Mouse (Mus musculus): Measurements from ENCODE around the gene Rhbdl3.
"Not testable (repeated sequence)": the region's sequence is repeated elsewhere in the genome, so short reads cannot be mapped to it uniquely, and the experiment has no call there.

The Rhbdl3 gene

DNA sequence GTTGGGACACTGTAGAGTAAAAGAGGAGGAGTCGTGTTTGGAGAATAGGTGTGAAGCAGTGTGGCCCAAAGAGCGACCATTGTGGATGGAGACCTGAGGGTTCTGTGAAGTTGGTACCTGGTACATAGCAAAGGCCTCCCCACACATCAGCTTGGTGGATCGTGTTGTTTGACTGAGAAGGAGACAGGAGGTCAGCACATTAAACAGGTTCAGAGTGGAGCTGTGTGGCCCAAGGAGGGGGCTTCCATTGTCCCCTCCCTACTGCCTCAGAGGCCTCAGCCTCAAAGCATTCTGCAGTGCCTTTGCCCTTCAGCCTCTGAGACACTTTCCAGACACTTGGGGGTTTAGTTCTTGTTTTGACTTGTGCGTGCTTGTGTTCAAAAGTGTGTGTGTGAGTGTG, 13.2 kb downstream of the Rhbdl3 start:
- DNase-seq, result no peak

DNA sequence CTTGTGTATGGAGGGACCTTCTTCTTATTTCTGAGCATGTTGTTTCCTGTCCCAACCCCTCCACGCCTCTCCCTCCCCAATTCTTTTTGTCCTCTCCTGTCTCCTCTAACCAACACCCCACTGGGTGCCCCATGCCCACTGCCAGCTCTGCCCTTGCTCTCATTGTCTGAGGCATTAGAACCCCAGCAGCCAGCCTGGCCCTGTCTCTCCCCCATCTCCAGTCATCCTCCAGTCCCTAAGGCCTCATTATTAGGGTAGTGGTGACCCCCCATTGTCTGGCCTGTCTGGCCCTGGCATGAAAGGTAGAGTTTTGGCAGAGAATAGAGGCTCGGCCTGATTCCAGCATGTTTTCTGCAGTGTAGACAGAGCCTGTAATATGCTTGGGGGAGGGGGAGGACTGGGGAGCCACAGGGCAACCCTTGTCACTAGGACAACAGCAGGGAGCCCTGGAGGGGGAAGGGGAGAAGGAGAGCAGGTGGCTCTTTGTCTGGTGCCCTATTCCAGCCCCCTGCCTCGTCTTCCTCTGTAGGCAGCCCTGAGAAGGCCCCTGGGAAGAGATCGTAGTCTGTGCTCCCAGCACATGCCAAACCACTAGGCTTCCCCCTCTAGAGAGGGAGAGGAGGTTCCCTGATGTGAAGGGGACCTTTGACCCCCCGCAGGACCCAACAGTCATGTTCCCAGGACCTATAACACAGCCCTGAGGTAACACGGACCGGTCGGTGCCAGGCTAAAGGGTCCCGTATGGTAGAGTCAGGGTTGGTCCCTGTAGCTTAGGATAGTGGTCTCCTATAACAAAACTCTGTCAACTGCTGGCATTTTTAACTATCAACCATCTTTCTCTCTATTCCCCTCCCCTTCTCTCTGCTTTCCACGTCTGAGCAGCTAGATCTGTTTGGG, 15.3 kb downstream of the Rhbdl3 start:
- DNase-seq, result no peak

DNA sequence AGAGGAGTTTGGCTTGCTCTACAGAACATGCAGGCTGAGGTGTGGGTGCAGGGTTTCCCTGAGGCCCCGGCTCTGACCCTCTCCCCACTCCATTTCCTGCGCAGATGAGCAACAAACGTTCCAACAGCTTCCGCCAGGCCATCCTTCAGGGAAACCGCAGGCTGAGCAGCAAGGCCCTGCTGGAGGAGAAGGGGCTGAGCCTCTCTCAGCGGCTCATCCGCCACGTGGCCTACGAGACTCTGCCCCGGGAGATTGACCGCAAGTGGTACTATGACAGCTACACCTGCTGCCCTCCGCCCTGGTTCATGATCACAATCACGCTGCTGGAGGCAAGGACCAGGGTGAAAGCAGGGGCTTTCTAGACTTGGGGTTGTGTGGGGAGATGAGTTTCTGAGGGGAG, 22.5 kb downstream of the Rhbdl3 start:
- DNase-seq, result peak; percentile 70

DNA sequence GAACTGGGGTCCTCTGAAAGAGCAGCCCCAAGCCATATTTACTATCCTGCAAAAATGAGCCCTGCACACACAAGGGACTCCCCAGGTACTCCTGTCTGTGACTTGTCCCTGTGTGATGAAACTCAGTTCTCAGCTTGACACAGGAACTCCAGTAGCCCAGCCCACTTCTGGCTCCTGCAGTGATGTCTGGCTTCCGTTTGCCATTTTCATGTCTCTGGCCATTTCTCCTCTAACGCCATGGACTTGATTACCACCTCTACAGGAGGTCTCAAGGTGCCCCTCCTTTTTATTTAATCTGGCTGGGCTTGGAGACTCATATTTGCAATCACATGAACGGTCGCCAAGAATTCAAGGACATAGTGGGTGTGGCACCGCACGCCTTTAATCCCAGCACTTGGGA, 23.9 kb downstream of the Rhbdl3 start:
- no peak for DNase-seq

DNA sequence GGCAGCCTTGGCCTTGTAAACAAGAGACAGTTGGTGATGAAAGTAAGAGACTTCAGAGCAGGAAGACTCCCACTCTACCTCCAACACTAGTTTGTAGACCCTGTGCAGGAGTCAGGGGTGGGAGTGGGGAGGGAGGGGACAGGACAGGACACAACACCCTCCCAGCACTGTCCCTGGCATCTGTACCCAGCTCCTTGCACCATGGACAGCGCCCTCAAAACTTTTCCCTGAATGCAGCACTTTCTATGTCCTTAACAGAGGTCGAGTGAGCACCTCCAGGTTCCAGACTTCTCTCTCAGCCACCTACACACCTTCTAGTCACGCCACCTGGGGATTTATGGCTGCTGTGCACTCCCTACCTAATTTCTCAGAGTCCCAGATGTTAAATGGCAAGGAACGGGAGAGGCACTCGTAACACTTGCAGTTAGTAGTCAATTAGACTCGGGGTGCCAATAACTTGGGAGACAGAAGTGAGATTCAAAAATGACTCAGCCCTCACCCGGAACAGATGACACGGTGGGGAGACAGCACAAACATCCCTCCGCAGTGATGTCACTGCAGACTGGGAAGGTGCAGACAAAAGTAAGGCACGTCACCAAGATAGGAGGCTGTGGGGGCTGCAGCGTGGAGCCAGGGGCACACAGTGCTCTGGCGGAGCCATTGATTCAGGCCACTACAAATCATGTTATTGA, 32.1 kb downstream of the Rhbdl3 start:
- no peak for DNase-seq

DNA sequence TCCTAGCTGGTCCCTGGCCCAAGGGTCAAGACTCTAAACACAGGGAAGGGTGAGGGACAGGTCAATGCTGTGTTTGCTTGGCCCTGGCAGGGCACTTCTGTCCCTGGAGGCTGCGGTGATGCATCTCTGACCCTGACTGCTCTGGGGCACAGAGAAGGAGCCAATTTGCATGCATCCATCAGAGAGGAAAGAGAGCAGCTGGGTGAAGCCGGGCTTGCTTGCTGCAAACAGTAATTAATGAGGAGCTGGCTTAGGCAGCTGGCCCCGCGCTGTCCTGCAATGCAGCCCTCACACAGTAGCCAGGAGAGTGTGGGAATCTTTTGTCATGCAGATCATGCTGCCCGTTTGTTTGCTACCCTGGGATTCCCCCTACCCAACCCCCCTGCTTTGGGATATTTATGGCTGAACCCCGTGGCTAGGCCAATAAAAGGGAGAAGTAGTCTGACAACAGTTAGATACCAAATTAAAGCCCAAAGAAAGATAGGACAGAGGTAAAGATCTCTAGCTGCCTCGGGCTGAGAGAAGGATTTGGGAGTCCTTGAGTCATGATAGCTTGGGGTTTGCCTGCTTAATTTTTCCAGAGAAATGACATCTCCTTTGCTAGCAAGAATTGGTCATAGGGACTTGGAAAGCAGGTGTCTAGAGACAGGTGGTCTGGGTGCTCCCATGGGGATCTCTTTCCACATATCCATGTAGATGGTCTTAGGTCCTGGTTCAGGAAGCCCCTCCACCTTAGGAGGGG, 35.1 kb downstream of the Rhbdl3 start:
- no peak for DNase-seq

DNA sequence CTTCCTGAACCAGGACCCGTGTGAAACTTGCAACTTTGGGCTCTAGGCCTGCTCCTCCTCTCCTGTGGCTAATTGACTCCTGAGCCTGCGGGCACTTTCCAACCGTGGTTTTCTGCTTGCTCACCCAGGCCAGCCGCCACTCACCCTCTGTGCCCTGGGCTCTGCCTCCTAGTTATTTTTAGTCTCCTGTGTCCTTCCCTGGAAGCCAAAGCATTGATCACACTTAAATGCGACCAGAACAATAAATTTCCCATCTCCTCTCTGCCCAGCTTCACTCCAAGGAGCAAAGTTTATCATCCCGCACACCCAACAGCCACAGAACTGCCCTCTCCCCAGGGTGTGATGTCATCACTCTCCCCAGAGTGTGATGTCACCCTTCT, 35.6 kb downstream of the Rhbdl3 start:
- DNase-seq, result no peak

DNA sequence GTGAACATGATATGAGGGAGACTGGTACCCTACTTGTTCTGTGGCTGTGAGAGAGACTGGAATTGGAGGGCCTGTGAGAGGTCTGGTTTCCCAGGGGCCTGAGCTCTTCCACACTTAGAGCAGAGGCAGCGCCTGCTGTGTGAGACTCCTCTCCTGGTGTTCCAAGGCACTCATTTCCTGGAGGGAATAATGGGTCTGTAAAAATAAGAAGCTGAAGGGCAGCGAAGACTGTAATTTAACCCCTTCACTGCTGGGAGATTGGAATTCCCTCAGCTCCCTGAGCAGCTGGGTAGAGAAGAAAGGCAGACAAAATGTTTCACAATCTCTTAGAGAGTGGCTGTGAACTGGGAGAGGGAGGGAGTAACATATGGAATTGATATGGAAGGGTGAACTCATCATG, 41.8 kb downstream of the Rhbdl3 start:
- DNase-seq, result no peak

DNA sequence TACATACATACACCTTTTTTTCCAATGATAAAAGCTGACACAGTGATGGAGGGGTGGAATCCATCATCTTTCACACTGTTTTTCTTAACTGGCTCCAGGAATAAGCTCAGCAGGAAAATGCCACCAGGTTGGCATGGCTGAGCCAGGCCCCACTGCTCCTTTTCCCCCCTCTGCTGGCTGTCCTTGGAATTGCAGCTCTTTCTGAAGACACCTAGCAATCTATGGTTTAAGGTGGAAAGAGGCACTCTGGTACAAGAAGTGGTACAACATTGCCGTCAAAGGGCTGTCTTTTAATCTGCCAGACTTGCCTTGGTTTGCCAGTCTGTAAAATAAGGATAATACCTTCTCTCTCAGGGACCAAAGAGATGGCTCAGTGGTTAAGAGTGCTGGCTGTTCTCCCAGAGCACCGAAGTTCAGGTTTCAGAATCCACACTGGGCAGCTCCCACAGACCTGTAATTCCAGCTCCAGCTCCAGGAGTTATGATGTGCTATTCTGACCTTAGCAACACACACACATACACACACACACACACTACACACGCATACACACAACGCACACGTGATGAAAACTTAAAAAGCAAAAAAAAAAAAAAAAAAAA, 51.2 kb downstream of the Rhbdl3 start:
- peak; percentile 87 for DNase-seq

DNA sequence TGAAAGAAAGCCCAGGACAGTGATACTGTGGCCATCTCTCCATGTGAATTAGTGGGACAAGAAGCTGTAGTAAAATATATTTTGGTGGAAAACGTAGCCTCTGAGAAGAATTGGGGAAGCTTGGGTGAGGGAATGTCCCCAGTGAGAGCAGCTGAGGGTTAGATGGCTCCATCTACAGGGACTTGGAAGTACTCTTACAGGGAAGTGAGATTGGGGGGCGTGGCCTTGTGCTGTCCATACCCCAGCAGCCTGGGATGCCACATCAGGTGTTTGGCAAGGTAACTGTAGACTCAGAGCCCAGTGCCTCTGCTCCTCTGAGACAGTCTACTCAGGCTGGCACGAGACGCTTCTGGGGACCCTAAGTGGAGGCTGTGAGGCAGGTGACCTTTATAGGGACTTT, 54.1 kb downstream of the Rhbdl3 start:
- peak; percentile 9 for DNase-seq

DNA sequence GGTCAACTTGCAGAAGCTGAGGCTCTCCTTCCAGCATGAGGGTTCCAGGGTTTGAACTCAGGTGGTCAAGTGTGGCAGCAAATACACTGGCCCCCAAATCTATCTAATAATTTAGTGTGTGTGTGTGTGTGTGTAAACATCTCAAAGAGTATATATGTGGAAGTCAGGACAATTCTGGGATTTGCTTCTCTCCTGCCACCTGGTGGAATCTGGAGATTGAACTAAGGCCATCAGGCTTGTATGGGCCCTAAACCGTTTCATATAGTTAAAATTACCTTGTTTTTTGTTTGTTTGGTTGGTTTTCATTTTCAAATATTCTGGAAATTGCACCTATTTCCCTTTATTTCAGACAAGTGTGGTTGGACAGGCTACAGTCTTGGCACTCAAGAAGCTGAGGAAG, 68.2 kb downstream of the Rhbdl3 start:
- no peak for DNase-seq

DNA sequence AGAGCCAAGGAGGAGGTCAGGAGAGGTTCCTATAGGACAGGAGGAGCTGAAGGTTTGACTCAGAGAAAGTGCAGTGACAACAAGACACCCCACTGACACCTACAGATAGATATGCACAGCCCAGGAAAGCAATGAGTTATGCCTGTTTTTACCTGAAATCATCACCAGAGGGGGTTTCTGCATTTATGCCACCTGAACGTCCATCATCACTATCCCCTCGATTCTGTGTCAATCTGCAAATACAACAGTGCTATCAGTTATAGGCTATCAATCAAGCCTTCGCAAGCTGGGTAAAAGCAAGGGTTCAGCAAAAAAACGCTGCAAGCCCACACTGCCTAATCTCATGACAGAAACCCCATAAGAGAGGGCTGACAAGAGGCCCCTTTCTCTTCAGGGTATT, 75.9 kb downstream of the Rhbdl3 start:
- peak; percentile 21 for DNase-seq

DNA sequence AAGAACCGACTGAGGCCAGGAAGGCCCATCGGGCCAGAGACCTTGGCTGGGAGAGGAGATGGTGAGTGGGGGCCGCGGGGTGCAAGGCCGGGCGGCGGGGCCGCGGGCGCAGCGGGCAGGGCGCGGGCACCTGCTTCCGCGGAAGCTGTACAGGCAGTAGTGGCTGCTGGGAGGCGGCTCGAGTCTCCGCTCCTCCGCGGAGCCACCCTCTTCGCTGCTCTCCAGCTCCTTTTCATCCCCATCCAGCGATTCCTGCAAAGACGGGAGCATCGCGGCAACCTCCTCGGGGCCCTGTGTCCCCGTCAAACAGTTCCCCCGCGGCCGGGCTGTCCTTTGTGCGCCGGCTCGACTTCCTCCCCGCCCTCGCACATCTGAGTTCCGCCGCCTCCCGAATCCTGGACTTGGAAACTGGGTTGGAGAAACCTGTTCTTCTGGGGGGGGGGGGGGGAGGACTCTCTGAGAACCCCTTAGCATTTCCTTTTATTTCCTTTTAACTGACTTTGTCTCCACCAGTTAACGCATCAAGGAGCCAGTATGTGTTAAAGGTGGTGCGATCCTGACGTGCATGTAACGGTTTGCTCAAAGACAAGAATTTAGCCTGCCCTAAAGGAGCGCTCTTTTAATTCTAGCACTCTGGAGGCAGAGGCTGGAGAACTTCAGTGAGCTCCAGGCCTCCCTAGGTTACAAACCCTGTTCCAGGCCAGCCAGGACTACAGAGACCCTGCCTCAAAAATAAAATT, 77.2 kb downstream of the Rhbdl3 start, which contains the start of gene 5730455P16Rik:
Gene 5730455P16Rik (minus strand): TSS at position 323 of the 740 bp plus-strand sequence.
- DNase-seq, result peak; percentile 82

DNA sequence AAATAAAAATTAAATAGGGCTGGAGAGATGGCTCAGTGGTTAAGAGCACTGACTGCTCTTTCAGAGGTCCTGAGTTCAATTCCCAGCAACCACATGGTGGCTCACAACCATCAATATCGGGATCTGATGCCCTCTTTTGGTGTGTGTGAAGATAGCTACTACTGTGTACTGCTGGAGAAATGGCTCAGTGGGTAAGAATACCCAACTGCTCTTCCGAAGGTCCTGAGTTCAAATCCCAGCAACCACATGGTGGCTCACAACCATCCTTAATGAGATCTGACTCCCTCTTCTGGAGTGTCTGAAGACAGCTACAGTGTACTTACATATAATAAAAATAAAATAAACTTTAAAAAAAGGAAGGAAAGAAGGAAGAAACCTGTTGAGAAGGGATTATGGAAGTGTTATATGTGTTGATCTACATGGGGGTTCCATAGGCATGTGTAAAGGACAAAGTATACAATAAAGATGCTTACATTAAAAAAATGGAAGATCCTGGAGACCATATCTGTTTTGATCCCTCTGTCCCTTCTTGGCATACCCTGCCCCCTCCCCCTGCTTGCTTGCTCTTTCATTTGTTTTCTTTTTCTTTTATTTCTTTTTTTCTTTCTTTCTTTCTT, 77.8 kb downstream of the Rhbdl3 start:
- DNase-seq, result not testable (repeated sequence)

DNA sequence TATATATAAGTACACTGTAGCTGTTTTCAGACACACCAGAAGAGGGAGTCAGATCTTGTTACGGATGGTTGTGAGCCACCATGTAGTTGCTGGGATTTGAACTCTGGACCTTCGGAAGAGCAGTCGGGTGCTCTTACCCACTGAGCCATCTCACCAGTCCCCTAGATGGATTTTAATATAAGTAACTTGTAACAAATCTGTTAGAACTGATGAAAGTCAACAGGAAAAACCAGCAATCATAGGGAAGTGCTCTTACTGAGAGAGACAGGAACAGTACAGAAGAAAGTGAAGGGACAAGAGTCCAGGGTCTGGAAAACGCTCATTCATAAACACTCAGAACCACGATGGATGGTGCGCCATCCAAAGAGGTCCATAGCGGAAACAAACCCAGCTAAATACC, 78.5 kb downstream of the Rhbdl3 start:
- DNase-seq, result not testable (repeated sequence)

DNA sequence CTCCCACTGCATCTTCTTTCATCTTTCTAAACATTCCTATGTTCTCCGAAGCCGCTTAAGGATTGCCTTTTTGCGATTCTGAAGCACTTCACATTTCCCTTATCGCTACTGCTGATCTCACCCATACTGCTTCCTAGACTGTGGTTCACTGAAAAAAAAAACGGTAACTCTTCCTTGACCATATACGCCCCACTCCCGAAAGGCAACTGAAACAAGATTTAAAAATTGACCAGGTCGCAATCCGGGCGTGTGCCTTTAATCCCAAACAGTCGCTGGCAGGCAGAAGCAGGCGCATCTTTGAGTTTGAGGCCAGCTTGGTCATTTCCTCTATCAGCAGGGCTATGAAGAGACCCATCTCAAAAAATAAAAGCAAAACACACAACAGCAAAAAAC, 81.9 kb downstream of the Rhbdl3 start:
- DNase-seq, result peak; percentile 32

DNA sequence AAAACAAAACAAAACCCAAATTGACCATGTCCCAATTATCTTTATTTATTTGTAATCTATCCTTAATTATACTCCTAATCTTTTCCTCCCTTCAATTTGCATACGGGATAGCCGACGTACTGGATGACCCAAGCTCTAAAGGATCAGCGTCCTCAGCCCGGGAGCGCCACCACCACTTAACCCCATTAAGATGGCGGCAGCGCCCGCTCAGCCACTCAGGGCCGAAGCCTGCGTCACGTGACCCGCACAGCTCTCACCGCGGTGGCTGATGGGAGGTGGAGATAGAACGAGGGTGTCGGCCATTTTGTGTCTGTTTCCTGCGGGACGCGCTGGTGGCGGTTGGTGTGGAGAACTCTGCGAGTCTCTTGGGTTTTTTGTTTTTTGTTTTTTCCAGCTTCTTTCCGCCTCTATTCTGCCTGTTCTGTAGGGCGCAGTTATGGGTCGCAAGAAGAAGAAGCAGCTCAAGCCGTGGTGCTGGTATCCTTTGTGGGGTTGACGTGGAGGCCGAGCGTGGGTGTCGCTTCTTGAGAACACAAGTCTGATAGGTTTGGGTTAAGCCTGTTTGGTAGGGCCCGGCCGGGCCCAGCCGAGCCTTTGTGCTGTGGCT, 82.4 kb downstream of the Rhbdl3 start, which contains the start of gene Zfp207:
Gene Zfp207 (plus strand): TSS at position 261 of the 607 bp plus-strand sequence.
- DNase-seq, result peak; percentile 98

DNA sequence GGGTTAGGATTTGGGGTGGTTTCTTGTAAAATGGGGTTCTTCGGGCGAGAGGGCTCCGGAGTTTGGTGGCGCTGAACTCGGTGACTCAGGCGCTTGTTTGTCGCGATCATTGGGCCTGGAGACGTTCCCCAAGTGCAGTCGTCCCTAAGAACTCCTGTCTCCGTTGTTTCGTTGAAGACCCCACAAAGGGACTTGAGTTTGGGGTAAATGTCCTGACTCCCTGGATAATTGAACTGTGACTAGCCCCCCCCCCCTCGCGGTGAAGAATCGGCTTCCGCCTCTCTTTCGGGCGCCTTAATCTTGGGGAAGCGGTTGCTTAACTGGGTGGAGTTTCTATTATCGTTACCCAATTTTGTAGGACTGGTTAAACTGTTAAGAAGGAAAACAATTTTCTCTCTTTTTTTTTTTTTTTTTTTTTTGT, 82.9 kb downstream of the Rhbdl3 start:
- DNase-seq, result peak; percentile 62

DNA sequence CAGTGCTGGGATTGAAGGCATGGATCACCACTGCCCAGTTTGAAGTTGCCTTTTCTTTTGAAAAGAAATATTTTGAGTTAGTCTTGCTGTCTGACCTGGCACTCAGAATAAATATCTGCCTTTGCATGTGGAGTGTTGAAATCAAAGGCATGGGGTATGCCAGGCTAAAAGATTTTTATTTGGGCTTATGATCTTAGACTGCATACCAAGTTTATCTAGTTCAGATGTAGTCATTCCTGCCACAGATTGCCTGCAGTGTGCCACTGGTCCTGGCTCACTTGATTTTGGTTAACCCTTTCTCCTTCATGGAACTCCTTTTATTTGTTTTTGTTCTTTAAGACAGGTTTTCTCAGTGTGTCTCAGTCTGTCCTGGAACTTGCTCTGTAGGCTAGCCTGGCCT, 83.7 kb downstream of the Rhbdl3 start:
- no peak for DNase-seq

DNA sequence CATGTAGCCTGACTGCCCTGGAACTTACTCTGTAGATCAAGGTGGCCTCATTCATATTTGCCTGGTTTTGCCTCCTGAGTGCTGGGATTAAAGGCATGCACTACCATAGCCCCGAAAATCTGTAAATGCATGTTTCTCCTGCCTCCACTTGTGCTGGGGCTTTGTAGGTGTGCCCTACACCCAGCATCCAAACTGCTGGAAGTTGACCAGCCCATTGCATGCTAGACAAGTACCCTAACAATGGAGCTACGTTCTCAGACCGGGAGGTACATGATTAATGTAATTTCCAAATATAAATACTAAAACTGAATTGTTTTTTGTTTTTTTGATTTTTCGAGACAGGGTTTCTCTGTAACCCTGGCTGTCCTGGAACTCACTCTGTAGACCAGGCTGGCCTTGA, 84.3 kb downstream of the Rhbdl3 start:
- no peak for DNase-seq

DNA sequence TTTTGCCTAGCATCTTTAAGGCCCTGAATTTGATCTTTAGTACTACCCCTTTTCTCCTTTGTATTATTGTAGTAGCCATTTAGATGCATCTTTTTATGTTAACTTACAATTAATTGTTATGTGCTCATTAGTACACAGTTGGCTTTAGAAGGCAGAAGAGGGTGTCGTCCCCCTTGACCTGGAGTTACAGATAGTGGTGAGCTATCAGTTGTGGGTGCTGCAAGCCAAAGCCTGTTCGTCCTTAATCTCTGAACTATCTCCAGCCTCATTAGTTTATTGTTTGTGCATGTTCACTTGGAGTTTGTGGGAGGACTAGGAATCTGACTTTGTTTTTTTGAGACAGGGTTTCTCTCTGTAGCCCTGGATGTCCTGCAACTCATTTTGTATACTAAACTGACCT, 86.1 kb downstream of the Rhbdl3 start:
- DNase-seq, result no peak
